Mouse (Mus musculus) embryo, embryonic 11.5 days (tissue): ENCODE results near the gene Cmtm4.
A peak's percentile ranks its signal among the peaks of the same experiment; 100 is the strongest.

Experiments used
- DNase-seq: peaks from one replicate; pipeline ENCODE4 v3.0.0-alpha.2; 2012; ENCODE audit warnings: low read depth, low spot score

The Cmtm4 gene

DNA sequence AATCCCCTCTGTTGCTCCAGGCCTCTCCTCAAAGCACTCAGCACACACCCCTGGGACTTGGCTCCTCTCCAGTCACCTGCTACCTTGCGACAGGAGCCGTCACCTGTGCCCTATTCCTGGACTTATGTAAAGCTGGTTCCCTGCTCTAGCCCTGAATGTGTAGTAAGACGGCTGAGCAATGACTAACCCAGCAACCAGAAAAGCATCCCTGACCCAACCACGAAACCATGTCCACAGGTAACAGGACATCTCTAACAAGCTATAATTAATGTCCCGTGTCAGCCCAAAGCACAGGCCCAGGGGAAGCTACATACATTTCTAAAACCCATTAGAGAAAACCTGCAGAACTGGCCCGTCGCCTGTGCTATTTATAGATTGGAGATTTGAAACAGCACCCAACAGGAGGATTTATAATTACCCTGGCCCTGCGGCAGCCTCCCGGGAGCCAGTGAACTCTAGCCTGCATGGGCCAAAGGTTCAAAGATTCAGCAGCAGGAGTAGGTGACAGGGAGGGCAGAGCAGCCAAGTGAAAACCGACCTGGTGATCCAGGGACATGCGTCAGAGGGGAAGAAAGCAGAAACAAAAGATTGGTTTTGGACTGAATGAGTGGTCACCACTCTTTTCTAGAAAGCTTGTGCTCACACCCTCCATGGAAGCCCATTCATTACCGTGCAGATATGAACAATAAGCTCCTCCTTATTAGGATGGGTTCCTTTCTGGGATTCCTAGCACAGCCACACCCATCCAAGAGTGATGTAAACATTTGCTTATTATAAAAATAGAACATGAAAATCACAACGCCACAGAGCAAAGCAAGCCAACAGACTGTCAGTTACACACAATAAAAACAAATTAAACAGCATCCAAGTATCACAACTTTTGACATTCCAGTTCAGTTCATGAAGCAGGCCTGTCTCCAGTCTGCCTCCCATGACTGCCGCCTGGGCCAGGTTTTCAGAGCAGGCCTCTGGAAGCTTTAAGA is 20.5 kb downstream of the Cmtm4 start:
- DNase-seq, result no peak

DNA sequence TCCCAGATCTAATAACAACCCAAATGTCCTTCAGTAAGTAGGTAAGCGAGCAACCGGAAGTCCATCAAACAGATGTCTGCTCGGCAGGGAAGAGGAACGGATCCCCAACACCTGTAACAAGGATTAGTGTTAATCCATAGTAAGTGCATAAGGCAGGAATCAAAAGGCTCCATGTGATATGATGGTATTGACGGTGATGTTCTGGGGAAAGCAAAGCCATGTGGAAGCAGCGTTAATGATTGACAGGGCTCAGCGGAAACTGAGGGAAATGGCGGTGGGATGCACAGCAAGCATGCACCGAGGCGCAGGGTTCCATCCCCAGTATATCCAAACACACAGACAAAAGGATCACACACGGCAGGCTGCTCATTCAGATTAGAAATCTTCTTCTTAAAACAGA is 21.3 kb downstream of the Cmtm4 start:
- no peak for DNase-seq

DNA sequence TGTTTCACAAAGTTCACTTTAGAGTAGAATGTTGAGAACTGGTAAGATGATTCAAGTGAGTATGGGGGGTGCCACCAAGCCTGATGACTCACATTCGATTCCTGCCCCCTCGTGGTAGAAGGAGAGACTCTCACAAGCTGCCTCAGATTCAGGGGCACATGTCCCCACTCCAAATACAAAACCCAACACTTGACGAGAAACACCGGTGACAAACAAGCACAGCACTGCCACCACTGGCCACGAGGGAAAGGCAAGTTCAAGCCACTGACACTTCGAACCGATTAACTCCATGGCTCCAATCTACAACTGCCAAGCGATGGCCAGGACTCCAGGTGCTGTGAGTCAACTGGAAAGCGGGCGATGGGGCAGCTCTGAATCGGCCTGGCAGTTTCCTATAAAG is 21.8 kb downstream of the Cmtm4 start:
- no peak for DNase-seq

DNA sequence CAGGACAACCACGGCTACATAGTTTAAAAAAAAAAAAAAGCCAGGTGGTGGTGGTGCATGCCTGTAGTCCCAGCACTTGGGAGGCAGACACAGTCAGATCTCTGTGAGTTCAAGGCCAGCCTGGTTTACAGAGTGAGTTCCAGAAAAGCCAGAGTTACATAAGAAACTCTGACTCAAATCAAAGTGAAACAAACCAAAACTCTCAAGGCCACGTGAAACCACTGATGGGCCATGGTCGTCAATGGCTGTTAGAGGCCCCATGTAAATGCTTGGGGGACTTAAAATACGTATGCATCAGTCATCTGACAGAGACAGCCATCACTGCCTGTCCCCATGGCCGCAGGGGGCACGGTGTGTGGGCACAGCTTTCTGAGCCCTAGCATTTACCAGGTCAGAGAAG is 24.5 kb downstream of the Cmtm4 start:
- no peak for DNase-seq

GRCm38 (mm10) chr8:104370071-104370470 is 25.5 kb downstream of the Cmtm4 start:
- no peak for DNase-seq

DNA sequence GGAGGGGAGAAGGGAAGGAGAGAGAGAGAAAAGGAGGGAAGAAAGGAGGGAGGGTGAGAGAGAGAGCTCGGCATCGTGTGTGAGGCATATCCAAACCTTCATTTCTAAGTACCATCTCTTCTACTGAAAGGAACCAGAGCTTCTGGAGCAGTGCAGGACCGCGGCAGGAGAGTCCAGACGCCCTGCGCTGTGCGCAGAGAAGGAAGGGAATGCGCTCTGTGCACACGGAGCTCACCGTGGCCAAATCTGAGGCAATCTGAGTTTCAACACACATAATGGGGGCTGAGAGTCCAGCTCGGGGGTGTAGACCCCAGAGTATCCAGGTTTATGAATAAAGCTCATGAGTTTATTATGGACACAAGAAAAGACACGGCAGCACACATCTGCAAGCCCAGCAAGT is 26.0 kb downstream of the Cmtm4 start:
- no peak for DNase-seq

DNA sequence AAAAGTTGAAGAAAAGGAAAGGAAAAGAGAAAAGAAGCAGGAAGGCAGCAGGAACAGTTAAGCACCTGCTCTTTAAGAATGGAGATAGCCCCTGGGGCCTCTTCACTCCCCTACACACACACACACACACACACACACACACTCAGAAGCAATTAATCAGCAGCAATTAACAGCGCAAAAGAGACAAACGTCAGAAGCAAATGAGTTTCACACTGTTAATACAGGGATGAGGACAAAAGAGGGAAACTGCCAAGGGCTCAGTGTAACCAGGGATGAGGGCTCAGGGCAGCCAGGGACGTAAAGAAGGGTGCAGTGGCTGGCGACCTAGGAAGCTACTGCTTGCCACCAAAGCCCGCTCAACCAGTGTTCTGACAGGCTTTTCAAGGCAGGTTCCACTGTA is 28.2 kb downstream of the Cmtm4 start:
- DNase-seq, result no peak

DNA sequence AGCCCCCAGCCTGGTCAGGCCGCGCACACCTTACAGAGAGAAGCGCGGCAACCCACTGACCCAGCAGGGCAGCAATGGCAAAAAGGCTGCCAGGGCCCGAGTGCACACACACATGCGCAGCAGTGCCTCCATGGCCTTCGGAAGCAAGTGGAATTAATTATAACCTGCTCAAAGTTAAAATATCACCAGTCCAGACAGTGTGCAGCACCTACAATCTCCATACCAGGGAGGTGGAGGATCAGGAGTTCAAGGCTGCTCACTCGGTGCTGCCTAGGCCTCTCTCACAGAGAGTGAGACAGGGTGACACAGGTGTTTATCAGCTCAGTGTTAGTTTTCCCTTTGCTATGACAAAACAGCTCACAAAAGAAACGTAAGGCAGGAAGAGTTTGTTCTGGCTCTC is 29.9 kb downstream of the Cmtm4 start:
- DNase-seq, result no peak

DNA sequence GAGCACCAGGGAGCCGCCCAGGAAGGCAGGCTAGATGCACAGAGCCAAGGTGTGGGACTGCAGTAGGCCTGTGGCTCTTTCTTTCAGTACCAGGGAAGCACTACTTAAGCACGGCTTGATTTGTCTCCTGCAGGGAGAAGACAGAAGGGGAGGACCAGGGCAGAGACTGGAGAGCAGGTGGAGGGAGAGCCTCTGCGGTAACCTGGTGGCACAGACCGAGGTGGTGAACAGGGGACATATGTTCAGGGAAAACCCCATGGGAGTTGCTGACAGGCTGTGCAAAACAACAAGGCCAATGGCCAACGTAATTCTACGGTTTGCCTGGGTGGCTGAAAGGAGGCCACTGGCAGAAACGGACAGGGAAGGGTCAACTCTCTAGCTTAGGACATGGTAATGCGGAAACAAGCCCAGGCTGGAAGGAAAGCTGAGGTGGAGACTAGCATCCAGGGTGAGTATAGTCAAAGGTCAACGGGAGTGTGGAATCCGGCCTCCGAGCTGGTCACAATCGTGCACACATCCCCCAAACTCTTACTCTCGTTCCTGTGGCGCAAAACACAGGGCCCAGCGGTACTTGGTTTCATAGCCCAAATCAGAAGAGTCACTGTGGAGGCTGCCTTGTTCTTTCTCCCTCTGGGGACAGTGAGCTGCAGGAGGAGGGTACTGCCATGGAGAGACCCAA is 35.7 kb downstream of the Cmtm4 start:
- DNase-seq, result no peak

DNA sequence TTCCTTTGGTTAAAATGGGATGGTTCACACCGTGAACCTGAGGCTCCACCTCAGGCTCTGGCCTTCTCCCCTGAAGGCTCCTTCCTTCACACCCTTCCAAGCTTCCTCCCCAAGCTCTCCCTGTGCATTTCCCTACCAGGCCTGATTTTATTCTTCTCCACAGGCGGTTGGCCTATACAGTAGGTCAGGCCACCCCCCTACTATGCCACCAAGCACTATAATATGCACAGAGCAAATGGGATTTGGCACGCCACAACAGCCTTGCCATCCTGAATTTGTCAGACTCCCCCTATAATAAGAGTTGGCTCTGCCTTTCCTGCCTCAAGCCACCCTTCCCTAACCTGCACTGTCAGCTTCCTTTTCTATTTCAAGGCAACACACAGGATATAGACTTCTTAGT is 37.0 kb downstream of the Cmtm4 start:
- no peak for DNase-seq

- DNase-seq, result no peak
Measured at GRCm38 (mm10) chr8:104354504-104354903, 41.1 kb downstream of the Cmtm4 start.

- DNase-seq, result no peak
Measured at GRCm38 (mm10) chr8:104353186-104353585, 42.4 kb downstream of the Cmtm4 start.

- no peak for DNase-seq
Measured at GRCm38 (mm10) chr8:104350047-104350446, 45.6 kb downstream of the Cmtm4 start.

DNA sequence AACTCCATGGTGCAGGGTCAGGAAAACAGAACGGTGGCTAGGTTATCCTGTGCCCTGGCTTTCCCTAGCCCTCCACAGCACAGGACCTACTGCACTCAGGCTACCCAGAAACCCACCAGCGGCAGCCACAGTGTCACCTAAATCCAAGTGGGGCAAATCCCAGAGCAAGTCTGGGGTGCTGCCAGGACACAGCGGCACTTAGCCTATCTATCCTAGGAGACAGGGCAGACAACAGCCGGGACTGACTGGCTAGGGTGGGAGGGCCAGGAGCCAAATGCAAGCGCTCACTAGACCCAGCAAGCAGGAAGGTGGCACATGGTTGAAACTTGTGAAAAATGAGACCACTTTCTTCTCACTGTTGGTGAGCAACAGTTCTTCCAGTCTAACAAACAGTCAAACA is 46.6 kb downstream of the Cmtm4 start:
- DNase-seq, result no peak

- DNase-seq, result no peak
Measured at GRCm38 (mm10) chr8:104346706-104347105, 48.9 kb downstream of the Cmtm4 start.

DNA sequence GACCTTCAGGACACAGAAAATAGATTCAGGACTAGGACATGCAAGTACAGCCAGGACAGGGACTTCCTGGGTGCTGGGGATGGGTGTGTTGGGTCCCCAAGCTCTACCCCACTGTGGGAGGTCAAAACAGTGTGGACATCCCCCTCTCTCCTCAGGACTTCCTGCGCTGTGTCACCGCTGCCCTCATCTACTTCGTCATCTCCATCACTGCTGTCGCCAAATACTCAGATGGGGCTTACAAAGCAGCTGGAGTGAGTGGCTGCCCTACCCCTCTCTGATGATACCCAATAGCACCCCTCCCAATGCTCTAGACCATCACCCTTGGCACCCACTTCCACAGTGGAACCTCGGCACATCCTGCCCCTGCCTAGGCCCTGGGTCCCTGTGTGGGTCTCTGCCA is 51.0 kb downstream of the Cmtm4 start:
- no peak for DNase-seq

DNA sequence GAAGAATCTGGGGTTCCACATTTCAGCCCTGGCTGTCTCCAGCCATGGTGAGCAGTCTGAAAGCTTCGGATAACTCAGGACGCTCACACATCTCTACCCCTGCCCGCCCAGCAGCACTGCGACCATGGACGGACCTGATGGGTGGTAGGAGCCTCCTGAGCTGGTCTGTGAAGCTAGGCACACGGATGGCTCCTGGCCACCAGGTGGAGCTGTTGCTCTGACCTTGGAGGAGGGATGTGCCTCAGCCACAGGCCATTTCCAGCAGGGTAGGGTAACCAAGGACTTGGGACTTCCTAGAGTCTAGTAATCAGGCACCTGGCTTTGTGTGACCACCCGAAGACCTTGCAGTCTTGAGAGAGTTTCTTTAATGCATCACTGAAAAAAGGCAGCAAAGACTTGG is 51.6 kb downstream of the Cmtm4 start:
- peak; percentile 81 for DNase-seq

DNA sequence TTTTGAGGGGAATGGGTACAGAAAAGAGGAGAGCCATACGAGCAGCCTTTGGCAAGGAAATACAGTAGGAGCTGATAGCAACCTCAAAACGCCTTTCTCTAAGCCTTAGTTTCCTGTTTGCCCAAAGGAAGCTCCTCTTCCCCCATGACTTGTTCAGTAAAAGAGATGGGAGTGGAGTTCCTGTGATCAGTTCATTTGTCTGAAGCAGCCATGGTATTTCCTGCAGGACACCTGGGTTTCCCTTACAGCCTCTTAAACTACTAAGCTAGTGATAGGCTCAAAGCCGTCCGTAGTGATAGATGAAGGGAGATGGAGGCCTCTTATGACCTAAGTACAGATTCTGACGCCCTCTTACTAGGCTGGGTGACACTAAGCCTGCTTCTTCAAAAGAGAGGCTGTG is 53.2 kb downstream of the Cmtm4 start:
- DNase-seq, result no peak

- DNase-seq, result no peak
Measured at GRCm38 (mm10) chr8:104341678-104342077, 53.9 kb downstream of the Cmtm4 start.

DNA sequence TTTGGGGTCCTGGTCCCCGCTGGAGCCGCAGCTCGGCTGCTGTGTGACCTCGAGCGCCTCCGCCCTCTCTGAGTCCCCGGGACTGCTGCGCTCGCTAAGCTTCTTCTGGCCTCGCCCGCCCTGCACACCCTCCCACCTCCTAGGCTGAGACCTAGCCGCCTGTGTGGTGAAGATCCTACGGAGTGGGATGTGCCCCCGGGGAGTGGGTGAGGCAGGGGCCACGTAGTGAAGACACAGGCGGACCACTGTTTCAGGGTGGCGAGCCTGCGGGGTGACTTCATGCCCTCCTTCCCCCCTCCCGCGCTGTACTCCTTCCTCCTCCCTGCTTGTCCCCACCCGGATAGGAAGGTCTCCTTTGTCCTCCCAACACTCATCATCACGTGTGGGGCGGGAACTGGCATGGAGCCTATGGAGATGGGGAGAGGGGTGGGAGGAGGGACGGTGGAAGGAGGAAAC is 54.5 kb downstream of the Cmtm4 start:
- peak; percentile 57 for DNase-seq

DNA sequence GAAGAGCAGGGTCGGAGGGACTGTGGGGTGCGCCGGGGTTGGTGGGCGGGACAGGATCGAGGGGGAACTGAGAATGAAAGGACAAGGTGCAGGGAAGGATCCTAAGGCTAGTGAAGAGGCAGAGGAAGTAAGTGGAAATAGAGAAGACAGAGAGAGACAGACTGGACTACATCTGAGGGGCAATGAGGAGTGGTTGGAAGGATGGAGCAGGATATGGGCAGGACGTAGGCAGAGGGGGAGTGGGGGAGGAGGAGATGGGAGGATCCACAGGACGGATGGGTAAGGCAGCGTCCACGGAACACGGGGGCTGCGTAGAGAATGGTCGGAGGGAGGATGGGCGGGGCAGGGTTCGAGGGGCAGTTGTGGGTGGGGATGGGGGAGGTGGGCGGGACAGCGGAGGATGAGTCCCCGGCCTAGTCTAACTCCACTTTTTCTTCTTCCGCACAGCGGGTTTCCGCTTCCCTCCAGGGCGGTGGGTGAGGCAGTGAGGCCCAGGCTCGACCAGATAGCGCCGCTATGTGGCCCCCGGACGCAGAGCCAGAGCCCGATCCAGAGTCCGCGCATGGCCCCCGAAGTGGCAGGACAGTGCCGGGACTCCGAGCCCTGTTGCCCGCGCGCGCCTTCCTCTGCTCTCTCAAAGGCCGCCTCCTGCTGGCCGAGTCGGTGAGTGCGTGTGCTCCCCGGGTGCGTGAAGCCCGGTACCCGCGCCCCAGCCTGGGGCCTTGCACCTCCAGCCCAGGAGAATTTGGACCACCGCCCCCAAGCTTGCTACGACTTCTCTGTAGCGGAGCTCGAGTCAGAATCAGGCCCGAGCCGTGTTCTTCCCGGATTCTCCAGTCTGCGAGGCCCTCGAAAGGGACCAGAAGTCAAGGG is 55.1 kb downstream of the Cmtm4 start:
- DNase-seq, result peak; percentile 63

DNA sequence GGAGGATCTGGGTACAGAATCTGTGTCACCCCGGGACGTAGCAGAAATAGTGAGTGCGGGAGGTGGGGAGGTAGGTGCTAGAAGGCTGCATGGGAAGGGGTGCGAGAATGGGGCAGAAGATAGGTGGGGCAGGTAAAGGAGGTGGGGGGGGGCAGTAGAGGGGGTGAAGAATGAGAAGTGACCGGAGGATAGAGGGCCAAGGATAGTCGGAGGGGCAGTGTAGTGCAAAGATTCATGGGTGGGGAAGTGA is 55.7 kb downstream of the Cmtm4 start:
- no peak for DNase-seq
